ENCODE assay signal across 8 mouse cellular contexts in genomic region chr8:60982701-60983687, GRCm38 (mm10). TPM values are rescaled to one million over a fixed set of nuclear protein-coding genes. Genes with fewer than 3 reads are reported as not detected.
DNase-seq lines count a peak whose midpoint lies in the region; ATAC-seq lines count a peak whose summit lies in the region.

TSS of gene Clcn3 (minus strand) at chr8:60983300.

- intact Hi-C loops in heart, postnatal 14 days (cut with DNase I), result loop anchor here (5.0 to 10.0 kb wide), 2 partner anchors 41 to 348 kb away; partner anchors contain the start of gene Mfap3l

- under 1% methylated on average over 101 of the region's 101 CpGs for WGBS in forebrain, embryonic 14.5 days
- under 1% methylated on average over 101 of the region's 101 CpGs for WGBS in neural tube, embryonic 15.5 days

- H3K9ac ChIP-seq in forebrain, embryonic 14.5 days (ENCODE audit: low read length), result peak within 1 kb of the TSS; percentile 83
- H3K9ac ChIP-seq in neural tube, embryonic 15.5 days (replicated peaks), result peak within 1 kb of the TSS; percentile 82

- H3K36me3 ChIP-seq in forebrain, embryonic 14.5 days (ENCODE audit: control insufficient read depth, insufficient read depth, low read length), result no peaks in the 10 kb centered on the region
- no peaks in the 10 kb centered on the region for H3K36me3 ChIP-seq in neural tube, embryonic 15.5 days

- H3K9me3 ChIP-seq in forebrain, embryonic 14.5 days (replicated peaks; ENCODE audit: control insufficient read depth, low read length), result no peaks in the 10 kb centered on the region
- no peaks in the 10 kb centered on the region for H3K9me3 ChIP-seq in neural tube, embryonic 15.5 days (replicated peaks)

- no peaks in the 10 kb centered on the region for H3K27me3 ChIP-seq in forebrain, embryonic 14.5 days (replicated peaks; ENCODE audit: control insufficient read depth, insufficient read depth, low read length)
- H3K27me3 ChIP-seq in neural tube, embryonic 15.5 days (replicated peaks), result no peaks in the 10 kb centered on the region

- peak; percentile 100 for DNase-seq in ES-CJ7 (ENCODE audit: low read depth, low spot score)
- peak; percentile 98 for DNase-seq in cerebellum, adult 11 months
- peak; percentile 98 for DNase-seq in forebrain, embryonic 14.5 days (ENCODE audit: low spot score)
- peak; percentile 97 for DNase-seq in heart, postnatal 14 days
- peak; percentile 97 for DNase-seq in layer of hippocampus, adult 11-12 months (ENCODE audit: low spot score)
- peak; percentile 98 for DNase-seq in lung, adult 18-20 months
- peak; percentile 99 for DNase-seq in testis, postnatal 14 days (ENCODE audit: low spot score)

- peak; percentile 99 for ATAC-seq in forebrain, embryonic 14.5 days
- ATAC-seq in neural tube, embryonic 15.5 days (ENCODE audit: low FRiP score), result peak; percentile 100

- peak within 1 kb of the TSS; percentile 52 for H3K27ac ChIP-seq in forebrain, embryonic 14.5 days (ENCODE audit: low read depth, low read length)
- H3K27ac ChIP-seq in neural tube, embryonic 15.5 days (replicated peaks), result peak within 1 kb of the TSS; percentile 92

- peak within 1 kb of the TSS; percentile 97 for H3K4me2 ChIP-seq in forebrain, embryonic 14.5 days (ENCODE audit: low read length)
- peak within 1 kb of the TSS; percentile 89 for H3K4me2 ChIP-seq in neural tube, embryonic 15.5 days

- H3K4me3 ChIP-seq in forebrain, embryonic 14.5 days (ENCODE audit: low read depth, low read length), result peak within 1 kb of the TSS; percentile 73
- peak within 1 kb of the TSS; percentile 88 for H3K4me3 ChIP-seq in neural tube, embryonic 15.5 days (replicated peaks)

- peaks cover 6% of the 10 kb centered on the region for H3K4me1 ChIP-seq in forebrain, embryonic 14.5 days (ENCODE audit: control insufficient read depth, insufficient read depth, low read length)
- peaks cover 18% of the 10 kb centered on the region for H3K4me1 ChIP-seq in neural tube, embryonic 15.5 days

RNA-seq across cellular contexts. Expression of gene Clcn3, which starts in this region (rescaled TPM):
- polyA plus RNA-seq in forebrain, embryonic 14.5 days (2014; fragmentation: Nextera tagmentation; extraction: Ambion mirVana), result 55.1 and 59.9 TPM in 2 replicates
- total RNA-seq in heart, postnatal 14 days (2021), result 10 to 100 TPM; 33.6 to 36.1 TPM
- 62.7 and 69.3 TPM in 2 replicates for polyA plus RNA-seq in neural tube, embryonic 15.5 days (2015; fragmentation: Nextera tagmentation; extraction: Ambion mirVana)

Comparison
In these comparisons a context has a peak if more than half of its experiments do, and no peak if none do; other contexts are left out.
1. Peak in every context shown above with its lines: DNase-seq, ATAC-seq, H3K4me3 ChIP-seq and H3K27ac ChIP-seq.